Mouse (Mus musculus): ENCODE results near the gene E2f1.
A peak's percentile ranks its signal among the peaks of the same experiment; 100 is the strongest.

Gene E2f1

DNA sequence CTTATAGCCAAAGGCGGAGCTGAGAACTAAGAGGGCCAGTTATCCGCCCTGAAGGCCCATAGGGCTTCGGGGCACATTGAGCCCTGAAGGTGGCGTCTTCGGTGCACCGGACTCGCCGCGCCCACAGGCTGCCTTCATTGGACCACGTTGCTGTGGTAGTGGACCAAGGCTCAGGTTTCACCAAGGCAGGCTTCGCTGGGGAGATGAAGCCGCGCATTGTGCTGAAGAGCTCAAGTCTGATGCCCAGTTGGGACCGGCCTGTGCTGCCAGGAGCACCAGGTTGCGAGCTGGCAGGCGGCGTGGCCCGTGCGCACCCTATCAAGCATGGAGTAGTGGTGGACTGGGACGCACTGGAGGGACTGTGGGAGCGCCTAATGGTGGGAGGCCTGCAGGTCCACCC, 17.8 kb downstream of the E2f1 start:
- no peak for DNase-seq (ENCODE audit: low spot score)

DNA sequence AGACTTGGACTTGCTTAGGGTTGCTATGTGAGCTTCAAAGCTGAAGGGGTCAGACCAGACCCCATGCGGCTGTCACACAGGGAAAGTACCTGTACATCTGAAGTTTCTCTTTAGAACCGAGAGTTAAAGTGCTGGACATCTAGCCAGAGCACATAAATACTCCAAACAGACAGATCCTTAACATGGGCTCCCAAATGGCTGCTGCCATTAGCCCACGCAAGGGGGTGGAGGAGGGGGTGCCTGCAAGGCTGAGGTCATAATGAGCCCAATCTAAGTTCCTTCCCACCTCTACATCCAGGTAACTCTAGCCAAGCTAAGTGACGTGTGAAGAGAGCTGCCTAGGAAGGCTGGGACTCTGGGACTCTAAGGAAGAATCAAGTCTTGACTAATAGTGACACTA, 18.2 kb downstream of the E2f1 start, which contains the start of gene Actl10:
Gene Actl10, plus strand, starts transcription at position 301 of the 400 bp plus-strand sequence.
- no peak for DNase-seq (ENCODE audit: low spot score)

DNA sequence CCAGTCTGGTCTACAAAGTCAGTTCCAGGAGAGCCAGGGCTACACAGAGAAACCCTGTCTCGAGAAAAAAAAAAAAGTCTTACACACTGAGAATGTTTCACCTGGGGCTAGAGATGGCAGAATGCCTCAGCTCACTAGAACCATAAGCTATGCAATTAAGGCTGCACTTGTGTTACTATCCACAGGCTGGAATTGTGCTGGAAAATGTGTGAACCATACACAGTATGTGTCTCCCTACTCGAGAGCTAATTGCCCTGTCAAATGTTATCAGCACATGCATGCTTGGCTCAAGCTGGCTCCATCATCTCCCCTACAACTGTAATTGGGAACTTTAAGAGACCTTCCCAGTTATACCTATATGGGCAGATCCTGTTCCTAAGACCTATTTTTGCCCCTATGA, 18.8 kb downstream of the E2f1 start:
- no peak for DNase-seq (ENCODE audit: low spot score)

DNA sequence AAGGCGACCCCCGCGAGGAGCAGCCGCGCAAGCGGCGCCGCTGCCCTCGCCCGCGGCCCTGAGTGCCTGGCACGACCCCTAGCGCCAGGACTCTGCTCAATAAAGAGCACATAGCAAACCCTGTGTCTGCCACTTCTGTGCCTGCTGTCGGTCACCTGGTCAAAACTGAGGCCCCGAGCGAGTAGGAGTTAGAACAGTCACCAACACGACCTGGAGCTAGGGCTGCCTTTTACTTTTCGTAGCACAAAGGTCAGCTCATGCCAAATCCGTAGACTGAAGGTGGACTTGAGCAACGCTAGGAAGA, 19.9 kb downstream of the E2f1 start:
- no peak for DNase-seq (ENCODE audit: low spot score)

DNA sequence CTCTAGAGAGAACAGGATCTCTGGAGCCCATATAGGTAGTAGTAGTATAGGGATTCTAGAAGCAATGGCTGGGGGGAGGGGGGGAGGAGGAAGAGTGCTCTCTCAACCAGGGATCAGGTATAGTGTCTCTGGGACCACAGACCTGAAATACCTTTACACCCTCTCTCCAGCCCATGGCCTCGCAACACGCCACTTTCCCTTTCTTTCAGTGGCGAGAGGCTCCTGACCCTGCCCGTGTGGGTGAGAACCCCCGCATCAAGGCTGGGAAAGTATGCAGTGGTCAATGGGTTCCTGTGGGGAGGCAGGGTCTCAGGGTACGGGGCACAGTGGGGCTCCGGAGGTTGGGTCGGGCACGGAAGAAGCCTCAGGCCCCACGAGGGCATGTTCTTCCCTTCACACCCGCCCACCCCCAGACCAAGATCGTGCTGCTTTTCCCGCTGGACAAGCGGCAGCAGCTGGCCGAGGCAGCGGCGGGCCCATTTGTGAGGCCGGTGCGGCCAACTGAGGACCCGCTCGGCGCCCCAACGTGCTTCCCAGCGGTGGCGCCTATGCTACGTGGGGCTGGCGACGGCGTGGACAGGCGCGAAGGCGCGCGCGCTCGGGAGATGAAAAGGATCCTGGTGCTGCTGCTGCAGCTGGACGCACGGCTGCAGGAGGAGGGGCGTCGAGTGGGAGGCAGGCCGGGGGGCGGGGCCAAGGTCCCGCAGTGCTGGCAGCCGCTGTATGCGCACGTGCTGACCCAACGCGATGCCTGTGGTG, 20.4 kb downstream of the E2f1 start:
- DNase-seq (ENCODE audit: low spot score), result peak; percentile 55

DNA sequence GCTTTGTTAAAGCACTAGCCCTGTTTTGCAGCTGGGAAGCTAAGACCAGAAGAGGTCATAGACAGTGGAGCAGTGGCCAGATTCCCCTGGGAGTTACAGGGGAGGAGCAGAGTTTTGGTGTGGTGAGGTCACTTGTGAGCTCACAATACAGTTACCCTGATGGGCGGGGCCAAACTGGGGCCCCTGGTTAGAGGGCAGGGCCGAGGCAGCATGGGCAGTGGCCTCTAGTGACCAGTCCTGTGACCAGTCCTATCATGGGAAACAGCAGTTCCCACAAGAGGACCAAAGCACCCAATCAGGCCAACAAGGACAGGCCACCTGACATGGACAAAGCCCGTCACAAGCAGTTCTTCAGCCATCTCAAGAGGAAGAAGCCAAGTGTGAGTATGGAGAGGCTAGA, 21.0 kb downstream of the E2f1 start:
- no peak for DNase-seq (ENCODE audit: low spot score)

DNA sequence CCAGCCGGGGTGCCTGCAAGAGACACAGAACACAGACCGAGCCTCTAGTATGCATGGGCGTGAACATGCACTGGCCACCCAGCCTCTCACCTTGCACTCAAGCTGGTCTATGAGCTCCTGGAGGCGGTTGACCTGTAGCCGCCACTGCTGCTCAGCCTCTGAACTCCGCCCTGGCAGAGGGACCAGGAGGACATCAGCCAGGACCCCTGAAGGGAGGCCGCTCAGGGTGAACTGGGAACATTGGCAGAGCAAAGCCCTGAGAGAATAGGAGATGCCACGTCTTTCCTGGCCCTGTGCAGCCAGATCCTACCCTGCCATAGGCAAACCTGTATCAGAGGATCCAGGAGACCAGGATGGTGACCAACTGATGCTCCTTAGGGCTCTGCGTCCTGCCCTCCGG, 23.0 kb downstream of the E2f1 start, which contains the start of gene 1700003F12Rik:
Gene 1700003F12Rik, plus strand, starts transcription at position 375 of the 400 bp plus-strand sequence.
- DNase-seq (ENCODE audit: low spot score), result no peak

DNA sequence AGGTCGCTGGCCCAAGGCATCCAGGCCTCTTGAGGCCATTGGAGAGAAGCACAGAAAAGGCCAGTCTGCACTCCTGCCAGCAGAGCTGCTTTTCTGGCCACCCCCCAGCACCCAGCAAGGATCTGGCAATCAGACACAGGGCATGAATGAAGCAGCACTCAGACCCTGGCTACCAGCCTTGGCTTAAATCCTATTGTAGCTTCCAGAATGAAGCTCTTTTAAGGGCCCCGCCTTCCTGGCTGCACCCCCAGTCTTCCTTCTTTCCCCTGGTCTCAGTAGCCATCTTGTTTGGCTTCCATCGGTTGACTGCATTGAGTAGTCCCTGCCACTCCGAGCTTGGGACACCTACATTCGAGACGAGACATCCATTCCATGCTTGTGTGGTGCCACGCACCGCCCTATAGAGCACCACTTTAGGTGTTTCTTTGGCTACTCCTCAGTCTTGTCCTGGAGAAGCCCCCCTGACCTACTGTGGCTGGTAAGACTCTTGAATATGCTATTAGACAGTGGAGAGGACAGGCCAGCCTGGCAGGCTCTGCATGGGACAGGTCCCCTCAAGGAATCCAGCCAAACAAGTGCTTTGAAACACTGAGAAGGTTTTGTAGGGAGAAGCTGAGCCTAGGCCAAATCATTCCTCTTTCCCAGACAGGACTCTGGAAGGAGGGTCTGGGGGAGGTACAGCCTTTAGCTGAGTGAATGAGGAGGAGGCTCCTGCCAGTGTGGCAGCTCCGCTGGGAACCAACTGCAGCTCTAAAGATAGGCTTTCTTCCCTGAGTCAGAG, 25.9 kb downstream of the E2f1 start:
- no peak for DNase-seq (ENCODE audit: low spot score)

DNA sequence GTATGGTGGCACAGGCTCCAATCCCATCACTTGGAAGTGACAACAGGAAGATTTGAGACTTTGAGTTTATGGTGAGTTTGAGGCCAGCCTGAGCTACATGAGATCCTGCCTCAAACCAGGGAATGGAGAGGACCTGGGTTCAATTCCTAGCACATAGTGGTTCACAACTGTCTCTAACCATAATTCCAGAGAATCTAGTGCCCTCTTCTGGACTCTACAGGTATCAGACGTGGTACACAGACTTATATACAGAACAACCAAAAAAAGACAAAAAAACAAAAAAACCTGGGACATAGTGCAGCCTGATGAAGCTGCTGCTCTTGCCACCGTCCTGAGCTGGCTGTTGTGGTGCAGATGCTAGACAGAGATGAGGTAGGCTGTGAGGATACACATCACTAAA, 28.1 kb downstream of the E2f1 start:
- DNase-seq (ENCODE audit: low spot score), result no peak

DNA sequence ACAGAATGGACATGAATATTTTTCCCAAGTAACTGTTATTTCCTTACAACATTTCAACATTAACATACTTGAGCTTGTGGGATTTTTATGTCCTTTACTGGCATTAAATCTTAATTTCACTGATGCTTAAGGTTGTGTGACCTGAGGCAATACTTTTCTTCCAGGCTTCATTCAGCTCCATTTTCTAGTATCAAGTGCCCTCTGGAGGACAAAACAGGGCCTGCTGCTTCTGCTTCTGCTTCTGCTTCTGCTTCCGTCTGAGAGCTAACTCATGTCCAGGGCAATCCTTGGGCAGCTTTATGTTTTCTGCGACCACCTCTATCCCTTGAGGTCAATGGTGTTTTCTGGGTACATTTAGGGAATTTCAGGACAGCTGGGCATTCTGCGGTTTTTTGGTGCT, 30.0 kb downstream of the E2f1 start:
- no peak for DNase-seq (ENCODE audit: low spot score)

DNA sequence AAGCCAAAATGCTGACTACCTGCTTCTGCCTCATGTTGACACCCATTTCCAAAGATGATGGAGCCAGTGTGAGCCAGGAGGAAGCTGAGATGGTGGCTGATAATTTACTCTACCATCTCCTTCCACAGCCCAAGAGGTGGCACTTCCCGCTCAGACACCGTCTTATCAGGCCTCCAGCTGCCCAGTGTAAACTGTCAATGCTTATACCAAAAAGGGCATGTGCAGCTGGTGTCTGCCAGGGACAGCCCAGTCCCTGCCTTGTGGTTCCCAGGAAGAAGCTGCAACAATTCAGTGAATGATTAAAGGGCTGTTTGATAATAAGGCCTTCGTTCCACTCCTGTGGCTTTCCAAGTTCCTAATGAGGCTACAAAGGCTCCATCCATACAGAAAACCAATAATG, 31.0 kb downstream of the E2f1 start:
- no peak for DNase-seq (ENCODE audit: low spot score)

DNA sequence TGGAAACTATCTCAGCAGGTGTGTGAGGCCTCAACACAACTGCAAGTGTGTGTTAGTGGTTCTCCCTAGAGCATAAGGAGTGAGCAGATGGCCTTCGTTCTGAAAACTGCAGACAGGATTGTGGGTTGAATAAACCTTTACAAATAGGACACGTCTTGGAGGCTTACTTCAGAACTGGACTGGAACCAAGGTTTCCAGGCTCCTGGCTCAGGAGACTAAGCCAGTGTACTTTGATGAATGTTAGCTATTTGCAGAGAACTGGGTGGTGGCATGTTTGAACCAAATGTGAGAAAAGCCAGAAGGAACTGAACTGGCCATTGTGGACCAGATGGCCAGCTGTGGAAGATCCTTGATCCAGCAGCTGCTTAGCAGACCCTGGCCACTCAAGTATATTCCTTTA, 31.4 kb downstream of the E2f1 start:
- DNase-seq (ENCODE audit: low spot score), result no peak

DNA sequence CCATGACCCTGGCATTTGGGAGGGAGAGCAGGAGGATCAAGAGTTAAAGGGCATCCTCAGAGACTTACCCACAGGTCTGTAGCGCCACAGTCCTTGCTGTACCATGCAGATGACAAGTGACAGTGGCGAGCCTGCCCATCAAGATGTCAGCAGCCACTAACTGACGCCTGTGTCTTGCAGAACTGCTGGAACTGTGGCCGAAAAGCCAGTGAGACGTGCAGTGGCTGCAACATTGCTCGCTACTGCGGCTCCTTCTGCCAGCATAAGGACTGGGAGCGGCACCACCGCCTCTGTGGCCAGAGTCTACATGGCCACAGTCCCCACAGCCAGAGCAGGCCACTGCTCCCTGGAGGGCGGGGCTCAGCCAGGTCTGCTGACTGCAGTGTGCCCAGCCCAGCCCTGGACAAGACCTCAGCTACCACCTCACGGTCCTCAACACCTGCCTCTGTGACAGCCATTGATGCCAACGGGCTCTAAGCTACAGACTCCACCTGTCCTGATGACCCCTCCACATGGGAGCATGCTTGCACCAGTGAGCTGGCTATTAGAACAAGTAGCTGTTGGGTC, 34.9 kb downstream of the E2f1 start:
- no peak for DNase-seq (ENCODE audit: low spot score)

DNA sequence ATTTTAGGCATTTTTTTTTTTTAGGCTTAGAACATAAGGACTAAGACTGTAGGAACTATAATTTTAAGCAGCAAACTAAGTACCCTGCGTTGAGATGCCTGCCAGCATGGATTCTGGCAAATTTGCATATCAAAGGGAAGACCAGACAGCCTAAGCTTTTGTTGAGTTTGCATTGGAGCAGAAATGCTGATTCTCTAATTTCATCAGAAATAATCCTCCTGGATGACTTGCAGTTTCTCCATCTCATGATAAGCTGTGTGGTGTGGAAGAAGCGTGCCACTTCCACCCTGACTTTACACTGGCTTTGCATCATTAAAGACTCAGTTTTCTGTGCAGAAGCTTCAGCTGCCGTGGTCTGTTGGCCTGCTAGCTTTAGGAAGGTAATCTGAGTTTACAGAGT, 36.8 kb downstream of the E2f1 start:
- no peak for DNase-seq (ENCODE audit: low spot score)

DNA sequence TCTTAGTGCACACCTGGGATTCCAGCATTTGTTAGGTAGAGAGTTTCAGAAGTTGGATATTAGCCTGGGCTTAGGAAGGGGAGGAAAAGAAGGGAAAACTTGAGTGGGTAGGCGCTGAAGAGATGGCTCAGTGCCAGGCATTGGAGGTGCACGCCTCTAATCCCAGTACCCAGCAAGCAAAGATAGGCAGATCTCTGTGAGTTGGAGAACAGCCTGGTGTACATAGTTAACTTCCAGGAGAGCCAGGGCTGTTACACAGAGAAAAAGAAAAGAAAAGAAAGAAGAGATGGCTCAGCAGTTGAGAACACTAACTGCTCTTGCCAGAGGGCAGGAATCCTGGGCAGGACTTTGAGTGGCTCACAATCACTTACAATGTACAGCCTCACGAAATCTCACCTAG, 43.2 kb downstream of the E2f1 start:
- no peak for DNase-seq (ENCODE audit: low spot score)

DNA sequence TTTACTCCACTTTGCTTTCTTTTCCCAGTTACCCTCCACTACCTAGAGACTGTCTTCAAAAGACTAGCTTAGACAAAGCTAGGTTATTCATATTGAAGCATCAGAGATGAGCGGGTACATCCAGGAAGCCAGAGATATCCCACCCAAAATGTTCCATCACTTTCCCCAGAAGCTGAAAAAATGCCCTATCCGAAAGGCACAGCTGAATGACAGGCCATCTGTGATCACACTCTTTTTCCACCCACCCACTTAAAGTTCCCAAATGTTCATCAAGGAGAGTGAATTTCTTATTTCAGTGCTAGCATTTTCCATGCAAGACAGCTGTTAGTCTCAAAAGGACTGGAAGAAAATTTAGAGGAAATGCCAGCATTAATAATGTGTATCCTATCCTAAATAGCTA, 44.4 kb downstream of the E2f1 start:
- DNase-seq (ENCODE audit: low spot score), result no peak

DNA sequence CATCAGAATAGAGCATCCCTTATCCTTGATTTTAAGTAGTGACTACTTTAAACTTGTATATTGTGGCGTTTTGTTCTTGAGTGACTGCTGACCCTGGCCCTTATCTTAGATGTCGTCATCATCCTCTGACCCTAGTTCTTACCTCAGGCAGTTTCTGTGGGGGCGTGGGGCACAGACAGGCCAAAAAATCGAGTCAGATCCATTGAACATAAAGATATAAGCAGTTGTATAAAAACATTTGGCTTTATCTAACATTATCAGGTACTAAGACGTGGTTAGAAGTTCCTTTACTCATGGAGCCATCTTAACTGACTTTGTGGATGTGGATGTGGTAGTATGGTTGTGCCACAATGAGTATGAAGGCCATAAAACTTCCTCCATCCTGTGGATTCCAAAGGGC, 47.4 kb downstream of the E2f1 start:
- DNase-seq (ENCODE audit: low spot score), result no peak

DNA sequence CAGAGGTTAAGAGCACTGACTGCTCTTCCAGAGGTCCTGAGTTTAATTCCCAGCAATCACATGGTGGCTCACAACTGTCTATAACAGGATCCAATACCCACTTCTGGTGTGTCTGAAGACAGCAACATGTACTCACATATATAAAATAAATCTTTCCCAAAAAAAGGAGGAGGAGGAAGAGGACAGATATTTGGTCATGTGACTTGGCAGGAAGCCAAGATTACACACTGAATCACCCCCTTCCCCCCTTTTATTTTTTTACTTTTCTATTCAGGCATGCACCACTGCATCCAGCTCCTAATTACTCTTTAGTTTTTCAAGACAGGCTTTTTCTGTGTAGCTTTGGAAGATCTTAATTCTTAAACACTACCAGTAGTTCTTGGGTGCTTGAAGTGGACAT, 48.2 kb downstream of the E2f1 start:
- DNase-seq (ENCODE audit: low spot score), result no peak

DNA sequence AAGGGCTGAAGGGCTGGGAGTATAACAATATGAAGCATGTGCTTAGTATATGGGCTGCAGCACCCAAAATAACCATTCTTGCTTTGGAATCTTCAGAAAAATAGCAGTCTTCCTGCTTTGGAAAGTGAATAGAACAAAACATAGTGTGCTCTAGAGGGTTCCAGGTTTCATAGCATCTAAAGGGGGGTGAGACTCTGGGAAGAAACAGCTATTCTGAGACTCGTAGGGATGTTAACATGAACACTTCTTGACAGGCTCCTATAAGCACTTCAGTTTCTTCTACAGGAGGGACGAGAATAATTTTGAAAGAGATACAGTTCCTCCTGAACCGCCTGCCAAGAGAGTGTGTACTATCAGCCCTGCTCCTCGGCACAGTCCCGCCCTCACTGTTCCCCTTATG, 52.3 kb downstream of the E2f1 start:
- no peak for DNase-seq (ENCODE audit: low spot score)

DNA sequence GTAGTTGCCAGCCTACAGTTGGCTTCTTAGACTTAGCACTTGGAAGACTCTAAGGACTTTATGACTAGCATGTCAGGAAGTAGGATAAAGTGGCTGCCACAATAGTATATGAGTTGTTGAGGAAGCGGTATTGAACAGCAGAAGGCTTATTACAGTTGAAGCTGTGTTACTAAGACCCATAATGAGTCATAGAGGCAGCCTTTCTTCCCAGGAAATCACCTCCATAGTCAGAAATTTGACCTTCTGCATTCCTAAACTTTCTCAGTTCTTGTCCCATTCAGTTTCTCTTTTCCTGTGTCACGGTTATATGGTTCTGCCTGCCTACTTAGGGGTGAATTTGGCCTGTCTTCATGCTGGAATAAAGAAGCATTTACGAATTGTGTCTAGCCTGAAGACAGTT, 52.7 kb downstream of the E2f1 start:
- DNase-seq (ENCODE audit: low spot score), result no peak

DNA sequence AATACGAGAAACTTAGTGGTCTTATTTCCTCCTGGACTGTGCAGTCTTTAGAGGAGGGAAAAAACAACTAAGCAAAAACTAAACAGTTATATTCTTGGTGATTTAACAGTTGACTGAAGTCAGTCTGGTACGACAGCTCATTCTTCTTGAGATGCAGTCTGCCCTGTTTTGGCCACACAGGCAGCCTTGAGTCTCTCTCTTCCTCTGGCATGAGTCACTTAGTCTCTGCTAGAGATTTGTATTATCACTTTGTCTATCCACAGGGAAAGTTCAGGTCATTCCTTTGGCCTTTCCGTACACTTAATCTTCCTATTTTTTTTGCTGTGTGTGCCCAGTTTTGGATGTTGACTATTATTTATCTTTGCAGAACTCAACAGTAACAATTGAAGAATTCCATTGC, 59.6 kb downstream of the E2f1 start:
- DNase-seq (ENCODE audit: low spot score), result no peak

All from ovary, postnatal 14 days (tissue).